Mouse (Mus musculus) thymus, adult 2 months (tissue): ENCODE results near the gene Col26a1.

Experiments
- CTCF ChIP-seq: fragments of 200-500 bp; IDR thresholded peaks from 2 replicates; pipeline ENCODE4 v1.5.1; 2012; ENCODE audit warnings: mild to moderate bottlenecking, control low read depth, low read length, moderate library complexity, borderline replicate concordance; ENCODE audit not compliant: control insufficient read depth, poor library complexity, insufficient read depth; ENCODE audit errors: extremely low read depth
- POLR2A ChIP-seq: fragments of 200-500 bp; IDR thresholded peaks from 2 replicates; pipeline ENCODE4 v1.6.1; 2012; ENCODE audit warnings: mild to moderate bottlenecking, low read length, control low read depth, moderate library complexity; ENCODE audit not compliant: control insufficient read depth, poor library complexity, insufficient read depth; ENCODE audit errors: extremely low read depth

GRCm38 (mm10) chr5:136755696-136756095 is 127.3 kb downstream of the Col26a1 start:
- TF ChIP-seq CTCF (no peak), POLR2A (no peak)
